Comparison of ENCODE assay signal across 31 mouse cellular contexts in the genomic region with DNA sequence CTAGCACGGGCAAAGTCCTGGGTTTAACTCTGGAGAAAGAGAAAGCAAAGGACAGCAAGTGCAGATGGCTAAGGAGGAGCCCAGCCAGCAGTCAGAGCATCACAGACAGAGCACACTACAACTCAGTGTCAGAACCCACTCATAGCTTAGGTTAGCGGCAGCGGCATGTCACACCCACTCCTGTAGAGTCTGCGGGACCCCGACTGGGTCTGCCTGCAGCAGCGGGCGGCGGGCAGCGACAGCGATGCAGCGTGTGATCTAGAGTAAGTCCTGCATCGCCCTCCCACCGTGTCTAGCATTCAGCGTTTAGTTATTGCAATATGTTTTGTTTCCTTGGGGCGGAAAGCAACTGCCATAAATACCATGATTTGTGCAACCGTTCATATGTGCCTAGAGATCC. TPM values are rescaled to one million over a fixed set of nuclear protein-coding genes. Genes with fewer than 3 reads are reported as not detected.
DNase-seq lines count a peak whose midpoint lies in the region; ATAC-seq and TF ChIP-seq lines count a peak whose summit lies in the region.
"Had no signal": no experiment of that assay in that cellular context is flagged by ENCODE, and none has a peak within 500 bp of the region (broad histone marks: within the 10 kb centered on the region; RNA-seq: fewer than 3 reads in every experiment).

No protein-coding gene starts in this region.

- no peak for TF ChIP-seq CTCF in heart, adult 2 months (IDR thresholded peaks at IDR 0.05)
- no peak for TF ChIP-seq CTCF in E14TG2a.4 (conservative IDR thresholded peaks at IDR 0.05; ENCODE audit: low read length)

- no peaks in the 10 kb centered on the region for H3K4me1 ChIP-seq in heart, embryonic 11.5 days (ENCODE audit: control insufficient read depth, insufficient read depth, low read length)
- no peaks in the 10 kb centered on the region for H3K4me1 ChIP-seq in heart, adult 2 months (ENCODE audit: control insufficient read depth, insufficient read depth, low read length)
- peaks cover 76% of the 10 kb centered on the region for H3K4me1 ChIP-seq in hindbrain, embryonic 10.5 days (replicated peaks)
- H3K4me1 ChIP-seq in hindbrain, embryonic 13.5 days (replicated peaks): peaks cover 31% of the 10 kb centered on the region
- H3K4me1 ChIP-seq in E14TG2a.4 (replicated peaks; ENCODE audit: low read depth, low read length) (peaks cover 74% of the 10 kb centered on the region), ES-E14 (ENCODE audit: control insufficient read depth in 2 of 2, insufficient read depth in 2 of 2, low read length in 2 of 2, poor library complexity in 1 of 2) (peaks cover 4 to 32% of the 10 kb centered on the region in 2 experiments; a peak in 3 of 4 replicates)
- H3K4me1 ChIP-seq: megakaryocyte, embryonic 14.5 days had no signal

- in situ Hi-C loops in ES-E14 (cut with MboI; ENCODE audit: low sequenced_read_pairs in 2 of 2, unreplicated experiment in 2 of 2): no loop called here

- TF ChIP-seq POLR2A in heart, adult 2 months (IDR thresholded peaks at IDR 0.05; ENCODE audit: insufficient read depth, low read depth, low read length): no peak

- intact Hi-C loops in heart, adult 2 months (cut with DNase I): no loop called here

- WGBS in heart, embryonic 11.5 days (ENCODE audit: insufficient replicate concordance): 59% methylated on average over 16 of the region's 16 CpGs
- WGBS in heart, adult 2 months: 80% methylated on average over 16 of the region's 16 CpGs
- 63% methylated on average over 16 of the region's 16 CpGs for WGBS in hindbrain, embryonic 10.5 days
- WGBS in hindbrain, embryonic 13.5 days: 70% methylated on average over 16 of the region's 16 CpGs

- H3K79me2 ChIP-seq in heart, adult 2 months (replicated peaks; ENCODE audit: control insufficient read depth, insufficient read depth, low read length): no peaks in the 10 kb centered on the region

- no peak for TF ChIP-seq EP300 in heart, adult 2 months (IDR thresholded peaks at IDR 0.05; ENCODE audit: insufficient read depth, low read depth, low read length)

- no peak overlapping the region for H3K9ac ChIP-seq in heart, embryonic 11.5 days (ENCODE audit: low read depth, low read length)
- no peak overlapping the region for H3K9ac ChIP-seq in heart, adult 2 months (ENCODE audit: low read depth, low read length)
- H3K9ac ChIP-seq in hindbrain, embryonic 13.5 days: no peak overlapping the region
- H3K9ac ChIP-seq in ES-E14 (ENCODE audit: insufficient read depth, low read depth, low read length, poor library complexity, severe bottlenecking): peak overlapping the region; percentile 51; the same call in 1 of the 2 replicates
- H3K9ac ChIP-seq: embryonic facial prominence, embryonic 15.5 days; forebrain, postnatal 0 days; hindbrain, embryonic 15.5 days; kidney, embryonic 15.5 days; limb, embryonic 13.5 days; liver, embryonic 12.5 days; midbrain, embryonic 15.5 days; neural tube, embryonic 12.5 days had no signal

- no peak for DNase-seq in heart, adult 2 months
- no peak for DNase-seq in hindbrain, embryonic 10.5 days (ENCODE audit: low spot score)
- DNase-seq in ES-E14 (ENCODE audit: low read depth, low spot score): no peak
- DNase-seq in gastrocnemius, adult 8-10 months (ENCODE audit: low spot score in 2 of 2): no peak
- DNase-seq: adrenal gland, adult 8-10 months; cerebellum, adult 8-10 months; cerebellum, postnatal 25 days; forebrain, postnatal 0 days; gastrocnemius, postnatal 14 days; kidney, adult 18-20 months; kidney, postnatal 25 days; lung, adult 18-20 months; right cerebral cortex, adult 18-20 months; spleen, adult 18-20 months; thymus, postnatal 14 days had no signal

- H3K27ac ChIP-seq in heart, embryonic 11.5 days (ENCODE audit: low read depth, low read length): no peak overlapping the region
- H3K27ac ChIP-seq in heart, adult 2 months: no peak overlapping the region
- H3K27ac ChIP-seq in hindbrain, embryonic 10.5 days: peak overlapping the region; percentile 79
- no peak overlapping the region for H3K27ac ChIP-seq in hindbrain, embryonic 13.5 days
- no peak overlapping the region for H3K27ac ChIP-seq in ES-E14 (ENCODE audit: insufficient read depth, low read depth, low read length, poor library complexity, severe bottlenecking)
- H3K27ac ChIP-seq: embryonic facial prominence, embryonic 15.5 days; hindbrain, embryonic 15.5 days; kidney, embryonic 15.5 days; limb, embryonic 13.5 days; liver, embryonic 12.5 days; midbrain, embryonic 15.5 days; neural tube, embryonic 12.5 days had no signal

- no peak overlapping the region for H3K4me3 ChIP-seq in heart, embryonic 11.5 days (ENCODE audit: low read depth, low read length)
- H3K4me3 ChIP-seq in heart, adult 2 months: no peak overlapping the region
- no peak overlapping the region for H3K4me3 ChIP-seq in hindbrain, embryonic 10.5 days
- H3K4me3 ChIP-seq in hindbrain, embryonic 13.5 days: no peak overlapping the region
- H3K4me3 ChIP-seq in E14TG2a.4 (replicated peaks; ENCODE audit: low read length) (peak overlapping the region; percentile 43), ES-E14 (ENCODE audit: insufficient read depth in 1 of 2, low read depth in 1 of 2, low read length in 2 of 2, poor library complexity in 1 of 2, severe bottlenecking in 1 of 2) (peak overlapping the region; percentile 38 to 42)
- H3K4me3 ChIP-seq: embryonic facial prominence, embryonic 10.5 days; embryonic facial prominence, embryonic 15.5 days; hindbrain, embryonic 15.5 days; kidney, embryonic 15.5 days; limb, embryonic 13.5 days; liver, embryonic 12.5 days; megakaryocyte, embryonic 14.5 days; midbrain, embryonic 15.5 days; myocyte; neural tube, embryonic 12.5 days had no signal

- H3K9me3 ChIP-seq in heart, embryonic 11.5 days (replicated peaks; ENCODE audit: control insufficient read depth, low read length): no peaks in the 10 kb centered on the region
- H3K9me3 ChIP-seq in hindbrain, embryonic 10.5 days: no peaks in the 10 kb centered on the region
- no peaks in the 10 kb centered on the region for H3K9me3 ChIP-seq in hindbrain, embryonic 13.5 days
- H3K9me3 ChIP-seq in E14TG2a.4 (ENCODE audit: low read length): peaks cover 2% of the 10 kb centered on the region
- no peaks in the 10 kb centered on the region for H3K9me3 ChIP-seq in ES-E14 (ENCODE audit: control insufficient read depth, insufficient read depth, low read depth, low read length)
- H3K9me3 ChIP-seq: embryonic facial prominence, embryonic 10.5 days; embryonic facial prominence, embryonic 15.5 days; hindbrain, embryonic 15.5 days; kidney, embryonic 15.5 days; limb, embryonic 13.5 days; liver, embryonic 12.5 days; midbrain, embryonic 15.5 days; neural tube, embryonic 12.5 days had no signal

- H3K27me3 ChIP-seq in heart, embryonic 11.5 days (ENCODE audit: control insufficient read depth, insufficient read depth, low read length): no peaks in the 10 kb centered on the region; the same call in 1 of the 2 replicates
- H3K27me3 ChIP-seq in heart, adult 2 months (ENCODE audit: control insufficient read depth, insufficient read depth, low read length): no peaks in the 10 kb centered on the region
- peaks cover 9% of the 10 kb centered on the region; the same call in 1 of the 2 replicates for H3K27me3 ChIP-seq in hindbrain, embryonic 10.5 days (ENCODE audit: insufficient read depth, poor library complexity, severe bottlenecking)
- H3K27me3 ChIP-seq in hindbrain, embryonic 13.5 days: no peaks in the 10 kb centered on the region
- H3K27me3 ChIP-seq in E14TG2a.4 (ENCODE audit: insufficient read depth, low read length): no peaks in the 10 kb centered on the region
- H3K27me3 ChIP-seq: embryonic facial prominence, embryonic 15.5 days; hindbrain, embryonic 15.5 days; midbrain, embryonic 15.5 days; neural tube, embryonic 12.5 days had no signal

- H3K4me2 ChIP-seq in heart, embryonic 11.5 days: peak overlapping the region; percentile 29
- no peak overlapping the region for H3K4me2 ChIP-seq in hindbrain, embryonic 13.5 days
- H3K4me2 ChIP-seq: embryonic facial prominence, embryonic 15.5 days; hindbrain, embryonic 15.5 days; kidney, embryonic 15.5 days; liver, embryonic 12.5 days; midbrain, embryonic 15.5 days; neural tube, embryonic 12.5 days had no signal

- ATAC-seq in heart, embryonic 11.5 days (replicated peaks; ENCODE audit: insufficient number of reproducible peaks, low FRiP score, low TSS enrichment): no peak
- ATAC-seq in hindbrain, embryonic 13.5 days (ENCODE audit: low FRiP score): no peak
- ATAC-seq: CD4-positive, CD25-positive, alpha-beta regulatory T cell, adult 4 months; forebrain, postnatal 0 days; liver, embryonic 12.5 days; lung, postnatal 0 days; midbrain, embryonic 15.5 days had no signal

- H3K36me3 ChIP-seq in heart, embryonic 11.5 days (ENCODE audit: control insufficient read depth, insufficient read depth, low read length): no peaks in the 10 kb centered on the region
- H3K36me3 ChIP-seq in heart, adult 2 months (ENCODE audit: control insufficient read depth, insufficient read depth, low read length): no peaks in the 10 kb centered on the region
- H3K36me3 ChIP-seq in hindbrain, embryonic 10.5 days: 0 out of 2 replicates have a peak, but pooled peaks cover under 1% of the 10 kb centered on the region
- no peaks in the 10 kb centered on the region for H3K36me3 ChIP-seq in hindbrain, embryonic 13.5 days
- H3K36me3 ChIP-seq in E14TG2a.4 (ENCODE audit: insufficient read depth, low read length) (peaks cover 4% of the 10 kb centered on the region), ES-E14 (ENCODE audit: control insufficient read depth, insufficient read depth, low read length, poor library complexity, severe bottlenecking) (no peaks in the 10 kb centered on the region)
- H3K36me3 ChIP-seq: embryonic facial prominence, embryonic 10.5 days; embryonic facial prominence, embryonic 15.5 days; G1E; hindbrain, embryonic 15.5 days; kidney, embryonic 15.5 days; limb, embryonic 13.5 days; liver, embryonic 12.5 days; midbrain, embryonic 15.5 days; neural tube, embryonic 12.5 days had no signal

TF ChIP-seq in ES-E14, 5 proteins besides CTCF, POLR2A, EP300 and RAD21:
- TF ChIP-seq ZC3H11A (IDR thresholded peaks at IDR 0.05; ENCODE audit: borderline replicate concordance, low read depth, low read length) (no peak), ZNF384 (IDR thresholded peaks at IDR 0.05; ENCODE audit: low read depth, low read length) (no peak), HCFC1 (IDR thresholded peaks at IDR 0.05; ENCODE audit: borderline replicate concordance, insufficient read depth, low read length) (no peak), CHD2 (IDR thresholded peaks at IDR 0.05; ENCODE audit: low read depth, low read length) (no peak), MAFK (IDR thresholded peaks at IDR 0.05; ENCODE audit: insufficient read depth, low read depth, low read length) (no peak)

RNA-seq across cellular contexts. Expression of gene Enc1, which starts 18.4 kb away (rescaled TPM):
- 5.4 and 6.3 TPM in 2 replicates for polyA plus RNA-seq in heart, embryonic 11.5 days (2014; fragmentation: Nextera tagmentation; extraction: Ambion mirVana)
- total RNA-seq in heart, adult 2 months (2021): 1 to 10 TPM; 7.7 to 10.0 TPM
- 5.2 and 6.3 TPM in 2 replicates for polyA plus RNA-seq in heart, adult 2 months (2012; rRNA removed)
- polyA plus RNA-seq in hindbrain, embryonic 10.5 days (2016; fragmentation: Nextera tagmentation; extraction: Ambion mirVana): 11.2 and 18.6 TPM in 2 replicates
- polyA plus RNA-seq in hindbrain, embryonic 13.5 days (2015; fragmentation: Nextera tagmentation; extraction: Ambion mirVana): 59.2 and 62.1 TPM in 2 replicates
- 63.1 and 73.6 TPM in 2 replicates for total RNA-seq in ES-E14 (2012; rRNA removed)
- 1 to 10 TPM in 2 of 4 experiments, under 1 TPM in 2; 0.90 to 2.6 (median 1.1) TPM for total RNA-seq in gastrocnemius, adult 8-10 months (2022)

Comparison
In these comparisons a context has a peak if more than half of its experiments do, and no peak if none do; other contexts are left out.
1. H3K4me3 ChIP-seq: peak in E14TG2a.4 (single experiment) and ES-E14 (2 of 2); none in heart, embryonic 11.5 days (single experiment), heart, adult 2 months (single experiment), hindbrain, embryonic 10.5 days (single experiment) and hindbrain, embryonic 13.5 days (single experiment).